Mouse (Mus musculus) midbrain, embryonic 14.5 days (tissue): ENCODE measurements at regions not wholly inside any gene's neighbourhood (a gene's known extent, or its start where the extent isn't known, plus 50 kb on each side); places are given as distances from the start of the nearest gene placed in this dataset.

Experiments
- ATAC-seq: fragments of 200-750 bp; cut with Nextera tagmentation; 2 replicates; pipeline ENCODE4 v1.8.0; 2017; ENCODE audit warnings: moderate number of reproducible peaks, moderate library complexity; ENCODE audit not compliant: low FRiP score, low TSS enrichment
- DNase-seq: peaks from one replicate; pipeline ENCODE4 v3.0.0-alpha.2; 2015
- H3K27ac ChIP-seq: fragments of 300-500 bp; sonication (generic); replicated peaks from 2 replicates; pipeline ENCODE4 v1.5.1; 2014; ENCODE audit warnings: mild to moderate bottlenecking, low read depth, low read length, moderate library complexity
- H3K27me3 ChIP-seq: fragments of 300-500 bp; sonication (generic); 2 replicates; pipeline ENCODE4 v1.6.1; 2014; ENCODE audit warnings: low read length, control low read depth, mixed read lengths; ENCODE audit not compliant: control insufficient read depth, insufficient read depth
- H3K36me3 ChIP-seq: fragments of 300-500 bp; sonication (generic); 2 replicates; pipeline ENCODE4 v1.6.1; 2014; ENCODE audit warnings: low read length, control low read depth; ENCODE audit not compliant: control insufficient read depth, insufficient read depth
- H3K4me1 ChIP-seq: fragments of 300-500 bp; sonication (generic); 2 replicates; pipeline ENCODE4 v1.6.1; 2014; ENCODE audit warnings: mild to moderate bottlenecking, antibody characterized with exemption, low read length, control low read depth; ENCODE audit not compliant: control insufficient read depth, insufficient read depth
- H3K4me2 ChIP-seq: fragments of 300-500 bp; sonication (generic); 2 replicates; pipeline ENCODE4 v1.6.1; 2014; ENCODE audit warnings: mild to moderate bottlenecking, low read length, moderate library complexity
- H3K4me3 ChIP-seq: fragments of 300-500 bp; sonication (generic); replicated peaks from 2 replicates; pipeline ENCODE4 v1.5.1; 2014; ENCODE audit warnings: low read depth, low read length
- H3K9ac ChIP-seq: fragments of 300-500 bp; sonication (generic); replicated peaks from 2 replicates; pipeline ENCODE4 v1.6.1; 2014; ENCODE audit warnings: mild to moderate bottlenecking, low read length, moderate library complexity
- H3K9me3 ChIP-seq: fragments of 300-500 bp; sonication (generic); 2 replicates; pipeline ENCODE4 v1.6.1; 2016; ENCODE audit warnings: low read length, control low read depth, mixed read lengths; ENCODE audit not compliant: control insufficient read depth
- WGBS: fragments of 180-500 bp; shearing (Covaris S2); extraction: QIAGEN DNeasy Blood & Tissue Kit; methylation state at CpG from one replicate; pipeline ENCODE4 v1.1.7; 2014; 5-methylcytosine and 5-hydroxymethylcytosine counted together

DNA sequence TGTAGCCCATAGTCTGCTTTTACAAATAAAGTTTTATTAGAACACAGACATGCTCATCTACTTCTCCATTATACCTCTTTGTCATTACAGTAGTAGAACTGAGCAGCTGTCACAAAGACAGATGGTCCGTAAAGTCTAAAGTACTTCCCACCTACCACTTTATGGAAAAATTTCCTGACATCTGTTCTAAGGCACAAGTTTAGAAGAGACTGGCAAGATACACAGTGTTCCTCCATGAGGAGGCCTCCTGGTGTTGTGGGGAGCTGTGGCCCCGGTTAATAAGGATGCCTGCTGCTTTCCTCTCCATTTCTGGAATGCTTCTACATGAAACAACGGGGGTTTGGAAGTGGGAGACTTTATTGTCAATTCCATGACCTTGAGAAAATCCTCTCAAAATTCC, 714.7 kb downstream of the Ntrk3 start:
- Histone ChIP-seq H3K27ac (no peak overlapping the region), H3K27me3 (no peaks in the 10 kb centered on the region), H3K4me1 (no peaks in the 10 kb centered on the region), H3K36me3 (no peaks in the 10 kb centered on the region), H3K4me2 (no peak overlapping the region), H3K9me3 (no peaks in the 10 kb centered on the region), H3K9ac (no peak overlapping the region), H3K4me3 (no peak overlapping the region)
- no peak for ATAC-seq
- 77% methylated on average over 3 of the region's 3 CpGs for WGBS
- DNase-seq: no peak

GRCm38 (mm10) chr7:78013631-78014030, 724.2 kb downstream of the Ntrk3 start:
- 52% methylated on average over 6 of the region's 6 CpGs for WGBS
- H3K4me3 ChIP-seq: no peak overlapping the region
- DNase-seq (no peak), ATAC-seq (no peak)
- no peak overlapping the region for H3K4me2 ChIP-seq
- H3K27me3 ChIP-seq: no peaks in the 10 kb centered on the region
- no peaks in the 10 kb centered on the region for H3K9me3 ChIP-seq
- no peaks in the 10 kb centered on the region for H3K36me3 ChIP-seq
- H3K4me1 ChIP-seq: no peaks in the 10 kb centered on the region
- H3K27ac ChIP-seq: no peak overlapping the region
- H3K9ac ChIP-seq: no peak overlapping the region

DNA sequence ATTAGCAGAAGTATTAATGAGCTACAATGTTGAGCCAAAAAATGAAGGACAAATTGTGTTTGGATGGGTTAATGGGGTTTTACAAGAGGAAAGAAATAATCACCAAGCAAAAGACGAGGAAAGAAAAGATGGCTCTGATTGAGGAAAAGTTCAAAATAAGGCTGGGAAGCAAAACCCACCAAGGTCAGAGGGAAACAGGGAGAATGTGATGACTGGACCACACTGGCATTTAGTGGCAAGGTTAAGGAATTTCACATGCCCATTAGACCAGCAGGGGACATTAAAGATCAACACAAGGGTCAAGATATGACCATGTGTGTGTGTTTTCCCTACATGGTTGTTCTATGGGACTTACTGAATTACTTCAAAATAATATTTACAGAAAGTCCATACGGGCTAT, 734.7 kb downstream of the Ntrk3 start:
- Histone ChIP-seq H3K4me3 (no peak overlapping the region), H3K27ac (no peak overlapping the region), H3K9me3 (no peaks in the 10 kb centered on the region), H3K4me2 (no peak overlapping the region), H3K9ac (no peak overlapping the region), H3K4me1 (no peaks in the 10 kb centered on the region), H3K27me3 (no peaks in the 10 kb centered on the region), H3K36me3 (no peaks in the 10 kb centered on the region)
- DNase-seq (no peak), ATAC-seq (no peak)
- 90% methylated on average over 2 of the region's 2 CpGs for WGBS

DNA sequence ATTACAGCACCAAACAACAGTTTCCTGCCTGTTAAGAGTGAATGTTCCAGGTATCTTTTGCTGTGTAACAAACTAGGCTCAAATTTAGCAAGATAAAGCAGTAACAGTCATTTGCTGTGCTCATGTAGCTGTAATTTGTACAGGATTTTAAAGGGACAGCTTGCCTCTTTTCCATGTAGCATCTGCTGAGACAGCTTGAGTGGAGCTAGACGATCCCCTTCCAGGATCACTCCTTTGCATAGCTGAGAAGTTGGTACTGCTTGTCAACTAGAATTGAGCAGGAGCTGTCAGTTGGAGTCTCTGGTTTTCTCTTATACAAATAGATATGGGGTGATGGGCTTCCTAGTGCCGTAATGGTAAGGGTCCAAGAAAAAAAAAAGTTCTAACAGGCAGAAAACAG, 744.0 kb downstream of the Ntrk3 start:
- WGBS: 75% methylated on average over 2 of the region's 2 CpGs
- no peaks in the 10 kb centered on the region for H3K4me1 ChIP-seq
- no peaks in the 10 kb centered on the region for H3K27me3 ChIP-seq
- no peak overlapping the region for H3K4me2 ChIP-seq
- DNase-seq (no peak), ATAC-seq (no peak)
- H3K9ac ChIP-seq: no peak overlapping the region
- H3K4me3 ChIP-seq: no peak overlapping the region
- H3K27ac ChIP-seq: no peak overlapping the region
- no peaks in the 10 kb centered on the region for H3K9me3 ChIP-seq
- no peaks in the 10 kb centered on the region for H3K36me3 ChIP-seq

DNA sequence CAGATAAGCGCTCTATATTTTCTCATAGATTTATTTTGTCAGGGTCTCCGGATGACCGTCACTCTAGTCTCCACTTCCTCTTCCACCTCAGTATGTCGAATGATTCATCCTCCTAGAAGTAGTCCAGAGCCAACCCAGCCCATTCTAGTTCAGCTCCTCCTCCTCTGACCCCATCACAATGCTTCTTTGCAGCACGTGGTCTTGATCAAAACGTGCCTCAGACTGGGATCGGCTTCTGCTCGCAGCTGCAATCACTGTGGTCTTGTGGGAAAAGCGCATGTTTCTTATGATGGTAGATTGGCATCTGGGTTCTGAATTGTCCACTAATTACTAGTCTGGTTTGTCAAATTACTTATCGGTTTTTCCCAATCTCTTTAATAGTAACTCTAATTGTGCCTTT, 747.7 kb downstream of the Ntrk3 start:
- DNase-seq (no peak), ATAC-seq (no peak)
- WGBS: 63% methylated on average over 10 of the region's 10 CpGs
- Histone ChIP-seq H3K9ac (no peak overlapping the region), H3K36me3 (no peaks in the 10 kb centered on the region), H3K4me1 (no peaks in the 10 kb centered on the region), H3K4me3 (no peak overlapping the region), H3K27ac (no peak overlapping the region), H3K27me3 (no peaks in the 10 kb centered on the region), H3K4me2 (no peak overlapping the region), H3K9me3 (no peaks in the 10 kb centered on the region)

DNA sequence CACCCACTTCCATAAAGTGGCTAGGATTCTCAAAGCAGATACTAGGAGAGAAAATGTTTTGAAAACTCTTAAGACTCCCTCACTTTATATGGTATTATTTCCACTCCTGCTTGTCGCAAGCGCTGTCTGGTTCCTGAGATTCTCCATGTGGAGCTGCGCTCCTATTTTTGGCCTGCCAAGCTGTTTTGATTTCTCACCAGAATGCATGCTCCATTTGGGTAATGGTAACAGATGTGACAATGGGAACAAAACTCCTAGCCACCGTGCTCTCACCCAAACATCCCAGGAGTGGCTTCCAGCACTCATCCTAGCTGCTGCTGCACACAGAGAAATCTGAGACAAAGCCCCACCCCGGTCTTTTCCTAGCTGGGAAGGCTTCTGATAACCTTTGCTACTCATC, 749.6 kb downstream of the Ntrk3 start:
- DNase-seq (no peak), ATAC-seq (no peak)
- H3K4me3 ChIP-seq: no peak overlapping the region
- no peak overlapping the region for H3K9ac ChIP-seq
- H3K27me3 ChIP-seq: no peaks in the 10 kb centered on the region
- no peaks in the 10 kb centered on the region for H3K4me1 ChIP-seq
- H3K9me3 ChIP-seq: no peaks in the 10 kb centered on the region
- WGBS: 77% methylated on average over 5 of the region's 5 CpGs
- no peaks in the 10 kb centered on the region for H3K36me3 ChIP-seq
- H3K27ac ChIP-seq: no peak overlapping the region
- H3K4me2 ChIP-seq: no peak overlapping the region

- Histone ChIP-seq H3K9me3 (no peaks in the 10 kb centered on the region), H3K36me3 (no peaks in the 10 kb centered on the region), H3K4me2 (no peak overlapping the region), H3K9ac (no peak overlapping the region), H3K27ac (no peak overlapping the region), H3K4me3 (no peak overlapping the region), H3K4me1 (no peaks in the 10 kb centered on the region), H3K27me3 (no peaks in the 10 kb centered on the region)
- 88% methylated on average over 2 of the region's 2 CpGs for WGBS
- DNase-seq: no peak
- ATAC-seq: no peak
Observed at GRCm38 (mm10) chr7:77966658-77967057, 771.2 kb downstream of the Ntrk3 start.

DNA sequence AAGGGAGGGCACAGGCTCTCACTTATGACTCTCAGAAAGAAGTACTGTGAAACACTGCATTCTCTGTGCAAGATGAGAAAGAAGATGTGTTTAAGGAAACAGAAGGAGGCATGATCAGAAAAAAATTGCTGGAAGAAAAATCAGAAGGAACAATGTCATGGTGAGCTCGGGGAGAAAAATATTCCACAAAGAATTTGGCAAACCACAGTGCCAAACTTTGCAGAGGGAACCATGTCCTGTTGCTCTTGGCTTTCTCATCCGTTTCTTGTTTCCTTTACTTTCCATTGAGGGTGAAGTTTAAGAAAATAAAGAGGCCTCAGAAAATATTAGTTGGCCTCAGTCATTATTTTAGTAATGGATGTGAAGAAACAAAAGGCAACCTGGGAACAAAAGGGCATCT, 804.4 kb downstream of the Ntrk3 start:
- DNase-seq: no peak

GRCm38 (mm10) chr7:77928479-77929467, 809.0 kb downstream of the Ntrk3 start:
- H3K36me3 ChIP-seq: no peaks in the 10 kb centered on the region
- DNase-seq: peak; percentile 49
- H3K9ac ChIP-seq: no peak overlapping the region
- peak; percentile 57; the same call in 1 of the 2 replicates for ATAC-seq
- H3K27ac ChIP-seq: 0 out of 2 replicates have a peak overlapping the region, but pooled peaks have one; percentile 52
- H3K4me2 ChIP-seq: no peak overlapping the region
- peaks cover 9% of the 10 kb centered on the region; the same call in 1 of the 2 replicates for H3K4me1 ChIP-seq
- no peaks in the 10 kb centered on the region for H3K9me3 ChIP-seq
- 71% methylated on average over 4 of the region's 4 CpGs for WGBS
- no peak overlapping the region for H3K4me3 ChIP-seq
- no peaks in the 10 kb centered on the region for H3K27me3 ChIP-seq

More for the DNA sequence above, 804.4 kb downstream of the Ntrk3 start:
- WGBS: 79% methylated on average over 2 of the region's 2 CpGs
- no peak overlapping the region for H3K9ac ChIP-seq
- peaks cover 7% of the 10 kb centered on the region; the same call in 1 of the 2 replicates for H3K4me1 ChIP-seq
- H3K4me3 ChIP-seq: no peak overlapping the region
- no peak for ATAC-seq
- no peaks in the 10 kb centered on the region for H3K27me3 ChIP-seq
- no peak overlapping the region for H3K27ac ChIP-seq
- H3K36me3 ChIP-seq: no peaks in the 10 kb centered on the region
- H3K4me2 ChIP-seq: no peak overlapping the region
- H3K9me3 ChIP-seq: no peaks in the 10 kb centered on the region
